Mouse (Mus musculus) frontal cortex, adult 2 months (tissue): Measurements from ENCODE around the gene Elp1. TPM values are rescaled to one million over a fixed set of nuclear protein-coding genes. Genes with fewer than 3 reads are reported as not detected.

Experiments used
- DNase-seq, 2 experiments: peaks; one replicate each; pipeline ENCODE4 v3.0.0; 2022; ENCODE audit warnings: low spot score in 1 of 2; ENCODE audit errors: extremely low spot score in 1 of 2
- polyA plus RNA-seq: library from polyadenylated mRNA; depleted of rRNA; stranded (reverse); fragments of >200 nt; gene quantifications from 2 replicates; pipeline ENCODE4 v1.2.3, GENCODE M21; 2012; rRNA removed

Gene Elp1
- 65.2 and 67.4 TPM in 2 replicates for polyA plus RNA-seq

GRCm38 (mm10) chr4:56801907-56802668, at the start of gene Elp1, which contains the start of gene Fam206a:
TSS of gene Elp1 (minus strand) at chr4:56802331.
TSS of gene Fam206a (plus strand) at chr4:56802345.
- peak; percentile 86 to 97 for DNase-seq

GRCm38 (mm10) chr4:56850724-56851123, 48.6 kb upstream of the Elp1 start:
- no peak for DNase-seq

GRCm38 (mm10) chr4:56848044-56848443, 45.9 kb upstream of the Elp1 start:
- no peak for DNase-seq

- DNase-seq, result no peak
These were observed 45.3 kb upstream of the Elp1 start for GRCm38 (mm10) chr4:56847400-56847799.

GRCm38 (mm10) chr4:56845896-56846533, 43.9 kb upstream of the Elp1 start:
- no peak for DNase-seq

- DNase-seq, result no peak
These were observed 42.8 kb upstream of the Elp1 start for GRCm38 (mm10) chr4:56844911-56845310.

- DNase-seq, result no peak
These were observed 41.8 kb upstream of the Elp1 start for GRCm38 (mm10) chr4:56843963-56844362.

- DNase-seq, result no peak
These were observed 40.4 kb upstream of the Elp1 start for GRCm38 (mm10) chr4:56842501-56842900.

- no peak for DNase-seq
These were observed 38.2 kb upstream of the Elp1 start for GRCm38 (mm10) chr4:56840297-56840696.

GRCm38 (mm10) chr4:56837661-56838060, 35.5 kb upstream of the Elp1 start:
- no peak for DNase-seq

GRCm38 (mm10) chr4:56831998-56832397, 29.9 kb upstream of the Elp1 start:
- no peak for DNase-seq

GRCm38 (mm10) chr4:56831013-56831609, 29.0 kb upstream of the Elp1 start:
- DNase-seq, result no peak

- DNase-seq, result no peak
These were observed 27.4 kb upstream of the Elp1 start for GRCm38 (mm10) chr4:56829511-56829921.

GRCm38 (mm10) chr4:56828932-56829331, 26.8 kb upstream of the Elp1 start:
- no peak for DNase-seq

- DNase-seq, result no peak
These were observed 22.1 kb upstream of the Elp1 start for GRCm38 (mm10) chr4:56824231-56824630.

- peak in 1 of 2 experiments; percentile 63 for DNase-seq
These were observed 18.0 kb upstream of the Elp1 start for GRCm38 (mm10) chr4:56820017-56820550.

GRCm38 (mm10) chr4:56815131-56815530, 13.0 kb upstream of the Elp1 start:
- no peak for DNase-seq

GRCm38 (mm10) chr4:56812096-56812495, 10.0 kb upstream of the Elp1 start:
- DNase-seq, result no peak

GRCm38 (mm10) chr4:56811642-56812041, 9.5 kb upstream of the Elp1 start:
- no peak for DNase-seq

GRCm38 (mm10) chr4:56809050-56809449, 6.9 kb upstream of the Elp1 start:
- no peak for DNase-seq

- DNase-seq, result peak in 1 of 2 experiments; percentile 25
These were observed 579 bp upstream of the Elp1 start for GRCm38 (mm10) chr4:56802669-56803150.
